8 mouse cellular contexts compared by ENCODE assay signal in genomic region chr5:142424627-142425349, GRCm38 (mm10). TPM values are rescaled to one million over a fixed set of nuclear protein-coding genes. Genes with fewer than 3 reads are reported as not detected.
DNase-seq lines count a peak whose midpoint lies in the region; ATAC-seq and TF ChIP-seq lines count a peak whose summit lies in the region.

No protein-coding gene starts in this region.

- H3K9ac ChIP-seq in forebrain, embryonic 15.5 days (replicated peaks), result no peak overlapping the region
- no peak overlapping the region; the same call in 1 of the 2 replicates for H3K9ac ChIP-seq in limb, embryonic 12.5 days (replicated peaks)
- H3K9ac ChIP-seq in midbrain, embryonic 11.5 days (ENCODE audit: low read length), result no peak overlapping the region

- WGBS in forebrain, embryonic 15.5 days, result 71% methylated on average over 13 of the region's 13 CpGs
- 65% methylated on average over 13 of the region's 13 CpGs for WGBS in limb, embryonic 12.5 days
- 80% methylated on average over 13 of the region's 13 CpGs for WGBS in midbrain, embryonic 11.5 days

- no peak overlapping the region for H3K4me2 ChIP-seq in forebrain, embryonic 15.5 days (replicated peaks)
- H3K4me2 ChIP-seq in limb, embryonic 12.5 days, result no peak overlapping the region
- no peak overlapping the region for H3K4me2 ChIP-seq in midbrain, embryonic 11.5 days

- TF ChIP-seq POLR2A in bone marrow macrophage, adult 2 months (IDR thresholded peaks at IDR 0.05; ENCODE audit: borderline replicate concordance, low read depth, low read length), result no peak

- peaks cover 50% of the 10 kb centered on the region for H3K4me1 ChIP-seq in bone marrow macrophage, adult 2 months (ENCODE audit: control insufficient read depth, insufficient read depth, low read length)
- H3K4me1 ChIP-seq in forebrain, embryonic 15.5 days, result peaks cover 37% of the 10 kb centered on the region
- 0 out of 2 replicates have a peak, but pooled peaks cover 17% of the 10 kb centered on the region for H3K4me1 ChIP-seq in limb, embryonic 12.5 days (replicated peaks)
- 0 out of 2 replicates have a peak, but pooled peaks cover 3% of the 10 kb centered on the region for H3K4me1 ChIP-seq in midbrain, embryonic 11.5 days (ENCODE audit: control insufficient read depth, insufficient read depth, low read length)

- H3K36me3 ChIP-seq in forebrain, embryonic 15.5 days, result no peaks in the 10 kb centered on the region
- peaks cover 25% of the 10 kb centered on the region for H3K36me3 ChIP-seq in limb, embryonic 12.5 days
- no peaks in the 10 kb centered on the region for H3K36me3 ChIP-seq in midbrain, embryonic 11.5 days (ENCODE audit: control insufficient read depth, insufficient read depth, low read length)

- no peaks in the 10 kb centered on the region for H3K27me3 ChIP-seq in forebrain, embryonic 15.5 days
- H3K27me3 ChIP-seq in limb, embryonic 12.5 days, result no peaks in the 10 kb centered on the region
- H3K27me3 ChIP-seq in midbrain, embryonic 11.5 days (ENCODE audit: control insufficient read depth, insufficient read depth, low read length), result no peaks in the 10 kb centered on the region

- no peak for ATAC-seq in forebrain, embryonic 15.5 days (replicated peaks)
- ATAC-seq in hematopoietic stem cell, adult 5-6 weeks (replicated peaks in 1 of 2; ENCODE audit: insufficient read depth in 1 of 2, low FRiP score in 2 of 2, low TSS enrichment in 1 of 2, low read depth in 1 of 2, poor library complexity in 2 of 2, severe bottlenecking in 2 of 2), result peak; percentile 53 to 73
- no peak for ATAC-seq in limb, embryonic 12.5 days (ENCODE audit: insufficient number of reproducible peaks, insufficient read depth, low FRiP score, low TSS enrichment, low read depth)
- no peak for ATAC-seq in midbrain, embryonic 11.5 days (ENCODE audit: low FRiP score)

- no peaks in the 10 kb centered on the region for H3K9me3 ChIP-seq in forebrain, embryonic 15.5 days
- no peaks in the 10 kb centered on the region for H3K9me3 ChIP-seq in limb, embryonic 12.5 days
- H3K9me3 ChIP-seq in midbrain, embryonic 11.5 days (ENCODE audit: control insufficient read depth, low read length), result no peaks in the 10 kb centered on the region

- H3K27ac ChIP-seq in bone marrow macrophage, adult 2 months (ENCODE audit: insufficient read depth, low read depth, low read length), result peak overlapping the region; percentile 48
- H3K27ac ChIP-seq in forebrain, embryonic 15.5 days (replicated peaks), result peak overlapping the region; percentile 55
- H3K27ac ChIP-seq in limb, embryonic 12.5 days, result peak overlapping the region; percentile 69
- H3K27ac ChIP-seq in midbrain, embryonic 11.5 days (ENCODE audit: low read depth, low read length), result 0 out of 2 replicates have a peak overlapping the region, but pooled peaks have one; percentile 5

- H3K4me3 ChIP-seq in bone marrow macrophage, adult 2 months (ENCODE audit: insufficient read depth, low read length), result peak overlapping the region; percentile 29
- H3K4me3 ChIP-seq in forebrain, embryonic 15.5 days, result no peak overlapping the region
- H3K4me3 ChIP-seq in limb, embryonic 12.5 days (replicated peaks), result no peak overlapping the region
- H3K4me3 ChIP-seq in midbrain, embryonic 11.5 days (ENCODE audit: low read depth, low read length), result no peak overlapping the region

- no peak for TF ChIP-seq CTCF in bone marrow macrophage, adult 2 months (IDR thresholded peaks at IDR 0.05; ENCODE audit: low read depth, low read length)

- intact Hi-C loops in left cerebral cortex, postnatal 25 days (cut with DNase I), result no loop called here

- DNase-seq in 3134 (ENCODE audit: extremely low read depth, insufficient read length, low spot score), result peak; percentile 83
- no peak for DNase-seq in midbrain, embryonic 11.5 days (ENCODE audit: low spot score, missing footprints)
- no peak for DNase-seq in thymus, postnatal 25 days
- DNase-seq in left cerebral cortex, postnatal 25 days (ENCODE audit: low spot score in 2 of 2), result no peak

RNA-seq across cellular contexts. Expression of gene Foxk1, which starts 23.5 kb away (rescaled TPM):
- 16.2 and 18.2 TPM in 2 replicates for polyA plus RNA-seq in bone marrow macrophage, adult 2 months (2012; ENCODE audit: insufficient read depth, insufficient read length, missing spikeins)
- 3.9 TPM in 2 replicates for polyA plus RNA-seq in forebrain, embryonic 15.5 days (2015; fragmentation: Nextera tagmentation; extraction: Ambion mirVana)
- total RNA-seq in hematopoietic stem cell, adult 5-6 weeks (2017), result 8.8 and 10.9 TPM in 2 replicates
- polyA plus RNA-seq in limb, embryonic 12.5 days (2016; fragmentation: Nextera tagmentation; extraction: Ambion mirVana), result 6.4 and 7.0 TPM in 2 replicates
- 4.0 and 4.2 TPM in 2 replicates for polyA plus RNA-seq in midbrain, embryonic 11.5 days (2014; fragmentation: Nextera tagmentation; extraction: Ambion mirVana)
- total RNA-seq in left cerebral cortex, postnatal 25 days (2021), result 10 to 100 TPM; 38.7 to 40.5 TPM

RNA-seq across cellular contexts. Expression of gene Ap5z1, which starts 39.0 kb away (rescaled TPM):
- polyA plus RNA-seq in bone marrow macrophage, adult 2 months (2012; ENCODE audit: insufficient read depth, insufficient read length, missing spikeins), result 28.9 and 29.1 TPM in 2 replicates
- 15.0 and 15.1 TPM in 2 replicates for polyA plus RNA-seq in forebrain, embryonic 15.5 days (2015; fragmentation: Nextera tagmentation; extraction: Ambion mirVana)
- total RNA-seq in hematopoietic stem cell, adult 5-6 weeks (2017), result 2.9 and 13.1 TPM in 2 replicates
- 8.8 and 9.2 TPM in 2 replicates for polyA plus RNA-seq in limb, embryonic 12.5 days (2016; fragmentation: Nextera tagmentation; extraction: Ambion mirVana)
- 8.8 and 10.5 TPM in 2 replicates for polyA plus RNA-seq in midbrain, embryonic 11.5 days (2014; fragmentation: Nextera tagmentation; extraction: Ambion mirVana)
- 10 to 100 TPM; 19.0 TPM for total RNA-seq in left cerebral cortex, postnatal 25 days (2021)

Comparison
In these comparisons a context has a peak if more than half of its experiments do, and no peak if none do; other contexts are left out.
1. H3K27ac ChIP-seq: peak in every context shown above with its lines; median percentile 69 in limb, embryonic 12.5 days; 55 in forebrain, embryonic 15.5 days; 48 in bone marrow macrophage, adult 2 months; 5 in midbrain, embryonic 11.5 days.
2. ATAC-seq: peak in hematopoietic stem cell, adult 5-6 weeks (2 of 2); none in forebrain, embryonic 15.5 days (single experiment), limb, embryonic 12.5 days (single experiment) and midbrain, embryonic 11.5 days (single experiment).